Mouse (Mus musculus) liver, embryonic 16.5 days (tissue): ENCODE measurements around the gene Obscn. TPM values are rescaled to one million over a fixed set of nuclear protein-coding genes. Genes with fewer than 3 reads are reported as not detected.

Source experiments
- ATAC-seq: fragments of 200-750 bp; cut with Nextera tagmentation; 2 replicates; pipeline ENCODE4 v1.8.0; 2017; ENCODE audit warnings: low read depth, mild to moderate bottlenecking, moderate number of reproducible peaks, moderate library complexity
- H3K27ac ChIP-seq: fragments of 300-500 bp; sonication (generic); 2 replicates; pipeline ENCODE4 v1.5.1; 2014; ENCODE audit warnings: mild to moderate bottlenecking, low read length
- H3K27me3 ChIP-seq: fragments of 300-500 bp; sonication (generic); 2 replicates; pipeline ENCODE4 v1.6.1; 2014; ENCODE audit warnings: low read depth, low read length, mixed read lengths; ENCODE audit not compliant: control insufficient read depth, insufficient read depth
- H3K36me3 ChIP-seq: fragments of 300-500 bp; sonication (generic); 2 replicates; pipeline ENCODE4 v1.6.1; 2014; ENCODE audit warnings: mild to moderate bottlenecking; ENCODE audit not compliant: control insufficient read depth, insufficient read depth
- H3K4me1 ChIP-seq: fragments of 300-500 bp; sonication (generic); 2 replicates; pipeline ENCODE4 v1.6.1; 2014; ENCODE audit warnings: low read depth, low read length, mixed read lengths; ENCODE audit not compliant: control insufficient read depth
- H3K4me2 ChIP-seq: fragments of 300-500 bp; sonication (generic); 2 replicates; pipeline ENCODE4 v1.6.1; 2014; ENCODE audit warnings: low read depth, low read length, mixed read lengths
- H3K4me3 ChIP-seq: fragments of 300-500 bp; sonication (generic); 2 replicates; pipeline ENCODE4 v1.5.1; 2014; ENCODE audit warnings: low read depth, mild to moderate bottlenecking, low read length
- H3K9ac ChIP-seq: fragments of 300-500 bp; sonication (generic); 2 replicates; pipeline ENCODE4 v1.6.1; 2014; ENCODE audit warnings: low read depth, low read length
- H3K9me3 ChIP-seq: fragments of 300-500 bp; sonication (generic); replicated peaks from 2 replicates; pipeline ENCODE4 v1.6.1; 2016; ENCODE audit warnings: low read length; ENCODE audit not compliant: control insufficient read depth
- WGBS: fragments of 180-500 bp; shearing (Covaris S2); extraction: QIAGEN DNeasy Blood & Tissue Kit; methylation state at CpG from one replicate; pipeline ENCODE4 v1.1.7; 2014; ENCODE audit not compliant: insufficient replicate concordance; 5-methylcytosine and 5-hydroxymethylcytosine counted together
- polyA plus RNA-seq: library from polyadenylated mRNA; unstranded; fragments of >200 nt; fragmentation: Nextera tagmentation; extraction: Ambion mirVana; gene quantifications from 2 replicates; pipeline ENCODE4 v1.2.1, GENCODE M21; 2015

Gene Obscn
- polyA plus RNA-seq, 1 experiment from 2014 or later: 0.34 TPM

DNA sequence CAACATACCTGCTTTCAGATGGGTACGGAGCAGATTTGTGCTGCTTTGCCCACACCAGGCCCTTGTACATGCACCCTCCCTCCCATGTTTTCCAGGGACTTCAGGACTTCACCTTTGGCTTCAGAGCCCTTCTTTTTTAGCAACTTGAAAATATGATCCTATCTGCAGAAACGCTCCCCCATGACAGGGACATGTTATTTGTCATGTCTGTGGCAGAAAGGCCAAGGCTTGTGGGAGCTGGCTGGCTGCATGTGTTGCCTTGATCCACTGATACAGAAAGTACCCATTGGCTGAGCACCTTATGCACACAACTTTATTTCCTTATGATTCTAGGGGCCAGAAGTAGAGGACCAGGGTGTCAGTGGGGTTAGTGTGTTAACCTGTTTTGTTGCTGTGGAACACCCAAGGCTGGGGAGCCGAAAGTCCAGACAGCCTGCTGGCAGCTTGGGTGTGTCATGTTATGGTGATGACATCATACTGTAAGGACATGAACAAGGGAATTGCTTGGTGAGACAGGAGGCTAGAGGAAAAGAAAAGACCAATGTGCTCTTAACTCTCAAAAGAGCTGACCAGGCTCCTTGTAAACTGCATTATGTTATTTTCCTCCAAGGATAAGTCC, 150.8 kb downstream of the Obscn start:
- no peaks in the 10 kb centered on the region for H3K27me3 ChIP-seq
- peaks cover 13% of the 10 kb centered on the region for H3K4me1 ChIP-seq
- WGBS: 84% methylated on average over 3 of the region's 3 CpGs
- no peaks in the 10 kb centered on the region for H3K9me3 ChIP-seq
- H3K36me3 ChIP-seq: peaks cover 27% of the 10 kb centered on the region
- H3K9ac ChIP-seq: no peak overlapping the region
- no peak for ATAC-seq
- no peak overlapping the region for H3K27ac ChIP-seq
- no peak overlapping the region for H3K4me3 ChIP-seq
- no peak overlapping the region for H3K4me2 ChIP-seq

DNA sequence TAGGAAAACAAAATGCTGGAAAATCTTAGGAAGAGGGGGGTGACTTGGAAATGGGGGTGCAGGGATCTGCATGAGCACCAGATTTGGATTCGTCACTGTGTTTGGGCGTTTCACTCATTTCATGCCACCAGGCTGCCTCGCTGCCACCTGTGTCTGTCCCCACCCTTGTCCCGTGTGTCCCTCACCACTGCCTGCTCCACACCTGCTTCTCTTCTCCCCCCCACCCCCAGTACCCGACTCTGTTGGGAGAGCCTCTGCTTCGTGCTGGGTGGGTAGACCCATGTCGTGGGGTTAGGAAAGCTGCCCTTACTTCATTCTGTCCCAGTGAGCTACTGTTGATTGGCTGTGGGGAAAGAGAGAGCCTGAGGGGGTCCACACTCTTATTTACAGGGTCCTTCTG, 151.5 kb downstream of the Obscn start:
- ATAC-seq: no peak
- Histone ChIP-seq H3K4me3 (no peak overlapping the region), H3K27me3 (no peaks in the 10 kb centered on the region), H3K36me3 (peaks cover 21% of the 10 kb centered on the region), H3K9me3 (no peaks in the 10 kb centered on the region), H3K9ac (no peak overlapping the region), H3K4me2 (no peak overlapping the region), H3K27ac (no peak overlapping the region), H3K4me1 (peaks cover 21% of the 10 kb centered on the region)
- 84% methylated on average over 7 of the region's 7 CpGs for WGBS

DNA sequence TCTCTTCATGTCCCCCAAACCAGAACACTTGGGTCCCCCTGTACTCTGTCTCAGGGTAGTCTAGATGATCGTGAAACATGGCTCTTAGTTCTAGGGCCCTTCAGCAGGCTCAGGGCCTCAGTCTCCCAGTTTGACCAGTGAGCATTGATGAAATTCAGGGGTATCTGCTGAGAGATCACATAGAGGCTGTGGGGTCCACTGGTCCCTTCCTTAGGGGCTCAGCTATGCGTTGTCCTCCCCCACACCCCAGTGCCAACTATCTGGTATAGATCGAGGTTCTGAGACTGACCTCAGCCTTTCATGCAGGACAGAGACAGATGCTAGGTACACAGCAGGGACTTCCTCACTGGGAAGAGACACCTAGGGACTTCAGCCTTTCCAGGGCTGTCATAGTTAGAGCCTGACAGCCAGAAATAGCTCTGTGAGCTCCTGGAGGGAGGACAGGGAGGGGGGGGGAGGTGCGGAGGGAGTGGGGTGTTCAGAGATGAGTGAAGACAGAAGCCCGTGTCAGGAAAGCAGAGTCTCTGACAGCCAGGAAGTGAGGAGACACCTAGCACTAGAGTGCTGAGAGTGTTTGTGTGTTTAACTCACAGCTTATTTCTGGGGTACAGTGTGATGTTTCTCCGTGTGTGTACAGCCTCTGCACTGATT, 152.4 kb downstream of the Obscn start:
- 79% methylated on average over 6 of the region's 6 CpGs for WGBS
- Histone ChIP-seq H3K4me3 (no peak overlapping the region), H3K27me3 (no peaks in the 10 kb centered on the region), H3K4me2 (no peak overlapping the region), H3K36me3 (peaks cover 20% of the 10 kb centered on the region), H3K27ac (no peak overlapping the region), H3K9ac (no peak overlapping the region), H3K9me3 (no peaks in the 10 kb centered on the region), H3K4me1 (peaks cover 29% of the 10 kb centered on the region)
- ATAC-seq: no peak

DNA sequence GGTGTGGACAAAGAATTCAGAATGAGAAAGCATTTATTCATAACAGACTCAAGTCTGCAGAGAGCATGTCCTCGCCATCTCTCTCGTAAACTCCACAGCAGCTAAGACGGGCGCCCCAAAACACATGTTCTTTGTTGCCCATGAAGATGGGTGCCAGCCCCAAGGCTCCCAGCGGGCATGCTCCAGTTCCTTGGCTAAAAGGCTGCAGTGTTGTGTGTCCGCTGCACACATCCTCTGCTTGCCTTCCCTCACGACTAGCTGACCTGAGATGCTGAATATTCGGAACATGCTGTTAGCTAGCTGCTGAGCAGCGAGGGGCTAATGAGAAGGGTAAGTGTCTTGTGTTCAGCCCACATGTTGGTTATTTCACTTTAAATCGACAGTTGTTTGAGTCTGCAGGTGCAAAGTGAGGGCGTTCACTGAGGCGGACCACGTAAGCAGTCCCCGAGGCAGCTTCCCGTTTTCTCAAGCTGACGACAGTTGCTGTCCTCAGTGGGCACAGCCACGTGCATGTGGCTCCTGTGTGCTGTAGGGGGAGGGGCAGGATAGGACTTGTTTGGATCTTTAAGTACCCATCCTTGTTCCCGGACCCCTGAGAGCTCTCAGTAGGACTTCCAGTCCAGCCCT, 153.6 kb downstream of the Obscn start:
- Histone ChIP-seq H3K27ac (no peak overlapping the region), H3K4me2 (no peak overlapping the region), H3K9me3 (no peaks in the 10 kb centered on the region), H3K36me3 (peaks cover 17% of the 10 kb centered on the region), H3K4me3 (no peak overlapping the region), H3K9ac (no peak overlapping the region), H3K27me3 (no peaks in the 10 kb centered on the region), H3K4me1 (peaks cover 33% of the 10 kb centered on the region)
- 61% methylated on average over 18 of the region's 18 CpGs for WGBS
- no peak for ATAC-seq

DNA sequence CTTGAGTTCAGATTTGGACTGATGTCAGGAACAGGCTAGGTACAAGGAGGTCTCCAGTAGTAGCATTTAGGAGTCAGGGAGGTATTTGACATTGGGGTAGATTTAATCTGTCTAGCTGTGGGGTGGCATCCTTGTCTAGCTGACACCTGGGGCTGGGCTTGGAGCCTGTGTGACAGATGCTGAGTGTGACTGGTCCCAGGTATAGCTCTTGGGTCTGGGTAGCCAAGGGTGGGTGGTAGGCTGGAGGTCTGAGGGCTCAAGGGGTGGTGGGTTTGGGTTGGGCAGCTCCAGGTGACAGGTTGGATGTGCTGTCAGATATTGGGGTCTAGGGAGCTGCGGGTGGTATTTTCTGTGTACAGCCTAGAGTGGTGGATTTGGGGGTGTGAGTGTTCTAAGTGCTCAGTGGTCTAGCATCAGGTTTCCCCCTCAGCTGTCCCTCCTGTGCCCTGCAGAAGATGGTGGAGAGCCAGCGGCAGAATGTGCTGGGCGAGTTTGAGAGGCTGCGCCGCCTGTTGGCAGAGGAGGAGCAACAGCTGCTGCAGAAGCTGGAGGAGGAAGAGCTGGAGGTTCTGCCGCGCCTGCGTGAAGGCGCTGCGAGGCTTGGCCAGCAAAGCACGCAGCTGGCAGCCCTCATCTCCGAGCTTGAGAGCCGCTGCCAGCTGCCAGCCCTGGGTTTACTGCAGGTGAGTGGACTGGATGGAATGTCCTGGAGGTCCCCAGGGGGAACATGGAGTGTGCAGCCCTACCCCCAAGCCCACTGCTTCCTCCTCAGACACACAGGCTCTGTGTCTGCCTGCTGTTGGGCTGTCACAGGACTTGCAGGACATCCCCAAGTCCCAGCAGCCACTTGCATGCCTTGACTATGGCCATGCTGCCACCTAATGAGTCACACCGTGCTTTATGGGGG, 154.4 kb downstream of the Obscn start:
- H3K4me1 ChIP-seq: peaks cover 36% of the 10 kb centered on the region
- peaks cover 14% of the 10 kb centered on the region for H3K36me3 ChIP-seq
- ATAC-seq: no peak
- H3K27me3 ChIP-seq: no peaks in the 10 kb centered on the region
- H3K9ac ChIP-seq: no peak overlapping the region
- no peak overlapping the region for H3K4me3 ChIP-seq
- no peaks in the 10 kb centered on the region for H3K9me3 ChIP-seq
- H3K27ac ChIP-seq: no peak overlapping the region
- no peak overlapping the region for H3K4me2 ChIP-seq
- 53% methylated on average over 14 of the region's 14 CpGs for WGBS

DNA sequence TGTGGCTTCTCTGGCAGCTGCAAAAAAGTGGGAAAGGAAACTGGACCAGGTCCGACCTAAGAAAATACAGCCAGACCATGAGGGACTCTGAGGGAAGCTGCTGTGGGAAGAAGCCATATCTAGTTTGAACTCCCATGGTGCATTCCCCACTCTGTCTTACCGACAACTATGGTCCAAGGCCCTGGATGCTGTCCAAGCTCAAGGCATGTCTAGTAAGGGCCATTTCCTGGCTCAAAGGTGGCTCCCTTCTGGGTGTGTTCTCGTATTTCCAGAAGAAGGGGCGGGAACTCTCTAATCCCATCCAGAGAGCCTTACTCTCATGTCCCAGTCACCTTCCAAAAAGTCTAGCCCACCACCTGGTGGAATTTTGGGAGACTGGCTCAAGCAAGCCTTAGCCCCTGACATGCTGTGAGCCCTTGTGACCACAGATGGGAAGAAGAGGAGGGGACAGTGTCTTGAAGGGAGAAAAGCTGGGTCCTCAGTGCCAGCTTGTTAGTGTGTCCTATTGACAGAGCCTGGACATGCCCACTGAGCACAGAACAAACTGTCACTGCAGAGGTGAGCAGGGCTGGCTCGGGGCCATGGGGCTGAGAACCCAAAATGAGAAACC, 155.7 kb downstream of the Obscn start:
- Histone ChIP-seq H3K4me3 (peak overlapping the region; percentile 21; the same call in 1 of the 2 replicates), H3K36me3 (peaks cover 14% of the 10 kb centered on the region), H3K4me1 (peaks cover 33% of the 10 kb centered on the region), H3K27me3 (no peaks in the 10 kb centered on the region), H3K4me2 (peak overlapping the region; percentile 92), H3K9me3 (no peaks in the 10 kb centered on the region), H3K27ac (no peak overlapping the region), H3K9ac (peak overlapping the region; percentile 92; the same call in 1 of the 2 replicates)
- WGBS: 71% methylated on average over 5 of the region's 5 CpGs
- no peak for ATAC-seq

DNA sequence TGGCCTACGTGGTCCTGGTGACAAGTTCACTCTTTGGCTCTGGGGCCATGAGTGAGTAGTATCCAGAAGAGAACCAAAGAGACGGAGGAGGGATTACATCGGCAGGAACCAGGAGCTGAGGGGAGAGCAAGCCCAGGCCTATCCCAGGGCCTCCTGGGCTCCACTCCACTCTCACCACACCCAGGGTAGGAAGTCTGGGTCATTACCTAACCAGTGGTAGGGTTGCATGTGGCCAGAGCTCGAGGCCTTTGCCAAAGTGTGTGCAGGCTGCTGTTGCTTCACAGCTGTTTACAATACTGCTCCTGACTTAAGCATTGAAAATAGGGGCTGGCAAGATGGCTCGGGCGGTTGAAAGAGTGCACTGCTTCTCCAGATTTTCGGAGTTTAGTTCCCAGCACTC, 156.5 kb downstream of the Obscn start:
- Histone ChIP-seq H3K4me2 (peak overlapping the region; percentile 92), H3K4me1 (peaks cover 33% of the 10 kb centered on the region), H3K36me3 (peaks cover 14% of the 10 kb centered on the region), H3K4me3 (peak overlapping the region; percentile 97), H3K9me3 (no peaks in the 10 kb centered on the region), H3K9ac (peak overlapping the region; percentile 92), H3K27ac (peak overlapping the region; percentile 84), H3K27me3 (no peaks in the 10 kb centered on the region)
- peak; percentile 36; the same call in 1 of the 2 replicates for ATAC-seq
- WGBS: 51% methylated on average over 7 of the region's 7 CpGs

DNA sequence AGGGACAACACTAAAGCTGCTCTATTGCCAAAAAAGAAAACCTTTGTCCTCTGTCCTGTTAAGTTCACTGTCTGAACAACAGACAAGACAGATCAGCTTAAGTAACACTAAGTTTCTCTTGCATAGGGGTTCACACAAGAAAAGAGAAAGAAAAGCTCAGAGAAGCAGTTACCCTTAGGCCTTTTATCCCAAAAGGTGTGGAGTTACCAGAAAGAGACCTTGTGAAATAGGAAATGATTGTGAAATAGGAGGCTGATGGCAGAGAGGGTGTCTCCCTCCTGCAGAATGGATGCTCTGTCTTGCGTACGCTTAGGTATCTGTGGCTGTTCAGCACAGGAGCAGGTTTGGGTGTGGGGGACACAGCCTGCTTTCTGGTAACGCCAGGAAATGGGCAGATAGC, 157.0 kb downstream of the Obscn start:
- peak overlapping the region; percentile 92 for H3K9ac ChIP-seq
- H3K9me3 ChIP-seq: no peaks in the 10 kb centered on the region
- H3K27ac ChIP-seq: peak overlapping the region; percentile 84
- no peaks in the 10 kb centered on the region for H3K27me3 ChIP-seq
- peaks cover 11% of the 10 kb centered on the region for H3K36me3 ChIP-seq
- peak overlapping the region; percentile 97 for H3K4me3 ChIP-seq
- WGBS: 30% methylated on average over 3 of the region's 3 CpGs
- peak; percentile 37; the same call in 1 of the 2 replicates for ATAC-seq
- H3K4me2 ChIP-seq: peak overlapping the region; percentile 92
- H3K4me1 ChIP-seq: peaks cover 33% of the 10 kb centered on the region
